Mouse (Mus musculus): ENCODE measurements around the gene Gm12355.

Gene Gm12355

GRCm38 (mm10) chr11:98602090-98602690, 23.3 kb downstream of the Gm12355 start:
- no peak for DNase-seq (ENCODE audit: low read depth, low spot score)

- peak; percentile 17 for DNase-seq (ENCODE audit: low read depth, low spot score)
These were observed 26.2 kb downstream of the Gm12355 start for GRCm38 (mm10) chr11:98599291-98599690.

GRCm38 (mm10) chr11:98598851-98599290, 26.6 kb downstream of the Gm12355 start:
- peak; percentile 74 for DNase-seq (ENCODE audit: low read depth, low spot score)

- no peak for DNase-seq (ENCODE audit: low read depth, low spot score)
These were observed 27.5 kb downstream of the Gm12355 start, which contains the start of gene Lrrc3c for GRCm38 (mm10) chr11:98597991-98598390. Gene Lrrc3c, plus strand, starts transcription at chr11:98598291.

GRCm38 (mm10) chr11:98597363-98597762, 28.1 kb downstream of the Gm12355 start:
- peak; percentile 71 for DNase-seq (ENCODE audit: low read depth, low spot score)

GRCm38 (mm10) chr11:98595955-98596354, 29.5 kb downstream of the Gm12355 start:
- DNase-seq (ENCODE audit: low read depth, low spot score), result no peak

GRCm38 (mm10) chr11:98595473-98595872, 30.0 kb downstream of the Gm12355 start:
- no peak for DNase-seq (ENCODE audit: low read depth, low spot score)

GRCm38 (mm10) chr11:98595021-98595420, 30.4 kb downstream of the Gm12355 start:
- no peak for DNase-seq (ENCODE audit: low read depth, low spot score)

- DNase-seq (ENCODE audit: low read depth, low spot score), result peak; percentile 90
These were observed 34.7 kb downstream of the Gm12355 start for GRCm38 (mm10) chr11:98590548-98591445.

GRCm38 (mm10) chr11:98589306-98589705, 36.2 kb downstream of the Gm12355 start:
- DNase-seq (ENCODE audit: low read depth, low spot score), result no peak

GRCm38 (mm10) chr11:98588833-98589281, 36.6 kb downstream of the Gm12355 start:
- no peak for DNase-seq (ENCODE audit: low read depth, low spot score)

GRCm38 (mm10) chr11:98587684-98588546, 37.5 kb downstream of the Gm12355 start:
- DNase-seq (ENCODE audit: low read depth, low spot score), result peak; percentile 66

- DNase-seq (ENCODE audit: low read depth, low spot score), result peak; percentile 98
These were observed 38.4 kb downstream of the Gm12355 start, which contains the start of gene Ormdl3 for GRCm38 (mm10) chr11:98586892-98587563. Gene Ormdl3, minus strand, starts transcription at chr11:98587368.

- peak; percentile 12 for DNase-seq (ENCODE audit: low read depth, low spot score)
These were observed 39.2 kb downstream of the Gm12355 start for GRCm38 (mm10) chr11:98586087-98586891.

- no peak for DNase-seq (ENCODE audit: low read depth, low spot score)
These were observed 40.8 kb downstream of the Gm12355 start for GRCm38 (mm10) chr11:98584629-98585177.

- no peak for DNase-seq (ENCODE audit: low read depth, low spot score)
These were observed 41.3 kb downstream of the Gm12355 start for GRCm38 (mm10) chr11:98584146-98584545.

GRCm38 (mm10) chr11:98583571-98583970, 41.9 kb downstream of the Gm12355 start:
- no peak for DNase-seq (ENCODE audit: low read depth, low spot score)

- no peak for DNase-seq (ENCODE audit: low read depth, low spot score)
These were observed 42.3 kb downstream of the Gm12355 start for GRCm38 (mm10) chr11:98583265-98583552.

- DNase-seq (ENCODE audit: low read depth, low spot score), result no peak
These were observed 42.8 kb downstream of the Gm12355 start for GRCm38 (mm10) chr11:98582551-98583264.

Data from brain, adult 2 months (tissue).